Mouse (Mus musculus) lung, embryonic 14.5 days (tissue): ENCODE data around the gene Macf1. TPM values are rescaled to one million over a fixed set of nuclear protein-coding genes. Genes with fewer than 3 reads are reported as not detected.
"Not testable (repeated sequence)": the region's sequence is repeated elsewhere in the genome, so short reads cannot be mapped to it uniquely, and the experiment has no call there.

Experiments used
- ATAC-seq: fragments of 200-750 bp; cut with Nextera tagmentation; 2 replicates; pipeline ENCODE4 v1.8.0; 2017; ENCODE audit warnings: mild to moderate bottlenecking, moderate TSS enrichment, moderate library complexity; ENCODE audit not compliant: insufficient read depth
- DNase-seq: peaks from one replicate; pipeline ENCODE4 v3.0.0-alpha.2; 2015
- H3K27ac ChIP-seq: fragments of 300-500 bp; sonication (generic); 2 replicates; pipeline ENCODE4 v1.5.1; 2014; ENCODE audit warnings: low read depth, mild to moderate bottlenecking, moderate library complexity
- H3K27me3 ChIP-seq: fragments of 300-500 bp; sonication (generic); 2 replicates; pipeline ENCODE4 v1.6.1; 2014; ENCODE audit warnings: low read length, control low read depth; ENCODE audit not compliant: insufficient read depth
- H3K36me3 ChIP-seq: fragments of 300-500 bp; sonication (generic); 2 replicates; pipeline ENCODE4 v1.6.1; 2014; ENCODE audit warnings: control low read depth; ENCODE audit not compliant: insufficient read depth
- H3K4me1 ChIP-seq: fragments of 300-500 bp; sonication (generic); 2 replicates; pipeline ENCODE4 v1.6.1; 2014; ENCODE audit warnings: antibody characterized with exemption, control low read depth; ENCODE audit not compliant: insufficient read depth
- H3K4me2 ChIP-seq: fragments of 300-500 bp; sonication (generic); 2 replicates; pipeline ENCODE4 v1.6.1; 2014; ENCODE audit warnings: mild to moderate bottlenecking
- H3K4me3 ChIP-seq: fragments of 300-500 bp; sonication (generic); 2 replicates; pipeline ENCODE4 v1.5.1; 2014; ENCODE audit warnings: low read depth, low read length
- H3K9ac ChIP-seq: fragments of 300-500 bp; sonication (generic); 2 replicates; pipeline ENCODE4 v1.6.1; 2014
- H3K9me3 ChIP-seq: fragments of 300-500 bp; sonication (generic); 2 replicates; pipeline ENCODE4 v1.6.1; 2016; ENCODE audit warnings: low read depth, low read length, control low read depth
- CTCF ChIP-seq: IDR thresholded peaks from 2 replicates; pipeline ENCODE4 v1.5.1; 2016; ENCODE audit warnings: antibody characterized with exemption, low read depth
- WGBS: fragments of 180-500 bp; shearing (Covaris S2); extraction: QIAGEN DNeasy Blood & Tissue Kit; methylation state at CpG from one replicate; pipeline ENCODE4 v1.1.7; 2014; 5-methylcytosine and 5-hydroxymethylcytosine counted together
- polyA plus RNA-seq: library from polyadenylated mRNA; unstranded; fragments of >200 nt; fragmentation: Nextera tagmentation; extraction: Ambion mirVana; gene quantifications from 2 replicates; pipeline ENCODE4 v1.2.1, GENCODE M21; 2014

Macf1 gene
- polyA plus RNA-seq, 1 experiment from 2014 or later = 103 TPM

DNA sequence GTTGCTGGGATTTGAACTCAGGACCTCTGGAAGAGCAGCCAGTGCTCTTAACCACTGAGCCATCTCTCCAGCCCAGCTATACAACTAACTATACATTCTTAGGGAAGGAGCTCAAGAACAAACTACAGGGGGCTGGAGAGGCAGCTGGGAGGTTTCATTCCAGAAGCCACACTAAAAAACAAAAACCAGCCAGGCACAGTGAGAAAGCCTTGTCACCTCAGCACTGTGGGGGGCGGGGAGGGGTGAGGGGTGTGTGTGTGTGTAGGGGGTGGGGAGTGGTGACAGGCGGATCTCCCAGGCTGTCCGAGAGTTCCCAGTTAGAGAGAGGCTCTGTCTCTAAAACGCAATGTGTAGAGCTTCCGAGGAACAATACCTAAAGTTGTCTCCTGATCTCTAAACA, 352.8 kb downstream of the Macf1 start:
- H3K4me3 ChIP-seq = no peak overlapping the region
- H3K4me2 ChIP-seq = no peak overlapping the region
- no peak overlapping the region for H3K9ac ChIP-seq
- WGBS = 58% methylated on average over 5 of the region's 5 CpGs
- no peaks in the 10 kb centered on the region for H3K9me3 ChIP-seq
- no peaks in the 10 kb centered on the region for H3K4me1 ChIP-seq
- no peak for ATAC-seq
- H3K36me3 ChIP-seq = no peaks in the 10 kb centered on the region
- no peaks in the 10 kb centered on the region for H3K27me3 ChIP-seq
- DNase-seq = no peak
- TF ChIP-seq CTCF = no peak
- no peak overlapping the region for H3K27ac ChIP-seq

DNA sequence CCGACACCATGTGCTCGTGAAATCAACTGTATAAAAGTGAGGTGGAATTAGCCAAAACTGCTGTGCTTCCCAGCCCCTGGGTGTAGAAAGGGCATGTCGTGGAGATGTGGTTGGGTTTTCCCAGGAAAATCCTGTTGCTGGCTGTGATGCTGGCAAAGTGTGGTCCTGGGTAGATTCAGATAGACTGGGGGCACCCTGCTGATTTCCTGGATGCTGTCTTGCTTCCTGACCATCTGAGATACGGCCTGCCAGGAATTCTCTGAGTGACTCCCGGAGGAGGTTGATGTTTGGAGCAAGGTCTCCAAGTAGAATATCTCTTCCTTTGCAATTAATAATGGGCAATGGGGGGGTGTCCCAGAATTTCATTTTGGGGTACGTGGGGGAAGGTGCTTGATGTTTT, 355.2 kb downstream of the Macf1 start:
- Histone ChIP-seq H3K9me3 (no peaks in the 10 kb centered on the region), H3K36me3 (no peaks in the 10 kb centered on the region), H3K4me3 (no peak overlapping the region), H3K27me3 (no peaks in the 10 kb centered on the region), H3K27ac (no peak overlapping the region), H3K9ac (no peak overlapping the region), H3K4me1 (no peaks in the 10 kb centered on the region), H3K4me2 (no peak overlapping the region)
- DNase-seq (no peak), ATAC-seq (no peak)
- TF ChIP-seq CTCF = no peak
- WGBS = 66% methylated on average over 6 of the region's 6 CpGs

DNA sequence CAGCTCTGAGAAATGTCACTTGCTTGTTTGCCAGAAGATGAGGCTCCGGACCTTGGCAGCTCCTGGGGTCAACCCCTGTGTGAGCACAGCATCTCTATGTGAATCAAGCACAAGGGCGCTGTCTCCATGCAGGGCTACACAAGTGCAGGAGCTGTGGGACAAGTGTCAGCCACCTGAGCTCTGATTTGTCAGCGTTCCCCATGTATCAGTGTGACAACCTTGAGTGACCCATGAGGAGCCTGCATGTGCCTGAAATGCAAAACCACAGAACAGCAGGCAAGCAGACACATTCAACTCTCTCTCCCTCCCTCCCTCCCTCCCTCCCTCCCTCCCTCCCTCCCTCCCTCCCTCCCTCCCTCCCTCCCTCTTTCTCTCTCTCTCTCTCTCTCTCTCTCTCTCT, 356.5 kb downstream of the Macf1 start:
- no peak for TF ChIP-seq CTCF
- no peak overlapping the region for H3K4me2 ChIP-seq
- H3K9ac ChIP-seq = no peak overlapping the region
- no peaks in the 10 kb centered on the region for H3K4me1 ChIP-seq
- ATAC-seq = no peak
- no peaks in the 10 kb centered on the region for H3K36me3 ChIP-seq
- no peak overlapping the region for H3K27ac ChIP-seq
- no peak overlapping the region for H3K4me3 ChIP-seq
- no peak for DNase-seq
- H3K9me3 ChIP-seq = no peaks in the 10 kb centered on the region
- WGBS = 31% methylated on average over 3 of the region's 3 CpGs
- peaks cover 6% of the 10 kb centered on the region; the same call in 1 of the 2 replicates for H3K27me3 ChIP-seq

DNA sequence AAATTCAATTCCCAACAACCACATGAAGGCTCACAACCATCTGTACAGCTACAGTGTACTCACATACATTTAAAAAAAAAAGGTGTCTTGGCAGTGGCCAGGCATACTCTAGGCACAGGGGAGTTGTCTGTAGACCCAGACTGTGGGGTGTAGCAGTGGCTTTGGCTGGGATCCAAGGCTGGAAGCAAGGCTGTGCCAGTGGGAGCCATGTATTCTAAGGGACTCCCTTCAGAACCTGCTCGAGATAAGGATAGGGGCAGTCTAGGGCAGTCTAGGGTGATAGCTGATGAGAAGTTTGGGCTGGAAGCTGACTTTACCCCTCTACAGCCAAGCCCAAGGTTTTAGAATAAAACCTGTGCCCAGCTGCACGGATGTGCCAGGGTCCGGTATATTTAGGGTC, 358.1 kb downstream of the Macf1 start:
- Histone ChIP-seq H3K27me3 (peaks cover 12% of the 10 kb centered on the region; the same call in 1 of the 2 replicates), H3K27ac (no peak overlapping the region), H3K36me3 (no peaks in the 10 kb centered on the region), H3K4me3 (no peak overlapping the region), H3K9me3 (no peaks in the 10 kb centered on the region), H3K4me2 (no peak overlapping the region), H3K4me1 (no peaks in the 10 kb centered on the region), H3K9ac (no peak overlapping the region)
- DNase-seq (no peak), ATAC-seq (no peak)
- no peak for TF ChIP-seq CTCF
- WGBS = 55% methylated on average over 3 of the region's 3 CpGs

DNA sequence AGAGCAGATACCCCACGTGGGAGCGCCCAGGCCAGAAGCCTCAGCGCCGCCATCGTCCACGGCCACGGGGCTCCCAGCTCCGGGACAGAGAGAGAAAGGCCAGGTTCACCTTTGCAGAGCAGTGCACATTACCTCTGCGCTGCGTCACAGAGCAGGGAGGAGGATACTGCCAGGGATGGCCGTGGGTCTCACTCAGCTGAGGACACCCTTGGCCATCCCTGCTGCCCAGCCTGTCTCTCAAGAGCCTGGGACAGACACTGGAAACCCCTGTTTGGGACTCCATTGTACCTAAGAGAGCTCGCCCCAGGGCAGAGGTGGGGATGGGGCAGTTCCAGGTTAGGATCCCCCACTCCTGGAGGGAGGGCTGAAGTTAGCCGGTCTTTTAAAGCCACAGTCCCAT, 360.6 kb downstream of the Macf1 start, which contains the start of gene Oxct2a:
Gene Oxct2a, minus strand, starts transcription at position 101 of the 400 bp plus-strand sequence.
- no peaks in the 10 kb centered on the region for H3K9me3 ChIP-seq
- DNase-seq = no peak
- no peaks in the 10 kb centered on the region for H3K36me3 ChIP-seq
- 0 out of 2 replicates have a peak, but pooled peaks have one; percentile 45 for ATAC-seq
- H3K4me3 ChIP-seq = peak within 1 kb of the TSS; percentile 22
- no peak for TF ChIP-seq CTCF
- H3K9ac ChIP-seq = no peak within 1 kb of the TSS
- H3K4me1 ChIP-seq = no peaks in the 10 kb centered on the region
- peak within 1 kb of the TSS; percentile 53 for H3K4me2 ChIP-seq
- H3K27me3 ChIP-seq = peaks cover 12% of the 10 kb centered on the region; the same call in 1 of the 2 replicates
- WGBS = 12% methylated on average over 13 of the region's 13 CpGs
- no peak within 1 kb of the TSS for H3K27ac ChIP-seq

DNA sequence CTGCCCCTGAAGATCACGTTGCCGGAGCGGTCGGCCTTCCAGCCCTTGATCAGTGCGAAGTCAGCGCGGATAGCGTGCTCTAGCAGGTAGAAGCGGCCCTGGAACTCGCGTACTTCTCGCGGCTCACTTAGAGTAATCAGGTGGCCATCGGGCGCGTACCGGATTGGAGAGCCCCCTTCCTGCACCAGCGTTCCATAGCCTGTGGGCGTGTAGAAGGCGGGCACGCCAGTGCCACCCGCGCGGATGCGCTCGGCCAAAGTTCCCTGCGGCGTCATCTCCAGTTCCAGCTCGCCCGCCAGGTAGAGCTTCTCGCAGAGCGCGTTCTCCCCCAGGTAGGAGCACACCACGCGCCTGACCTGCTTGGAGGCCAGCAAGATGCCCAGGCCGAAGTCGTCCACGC, 361.2 kb downstream of the Macf1 start:
- whole genome bisulfite sequencing = 5% methylated on average over 26 of the region's 38 CpGs
- not testable (repeated sequence) for H3K36me3 ChIP-seq, H3K4me1 ChIP-seq, H3K27ac ChIP-seq, DNase-seq, H3K9me3 ChIP-seq, H3K9ac ChIP-seq
- Histone ChIP-seq H3K4me3 (peak overlapping the region; percentile 22), H3K4me2 (peak overlapping the region; percentile 53), H3K27me3 (peaks cover 12% of the 10 kb centered on the region; the same call in 1 of the 2 replicates)
- 0 out of 2 replicates have a peak, but pooled peaks have one; percentile 15 for ATAC-seq

DNA sequence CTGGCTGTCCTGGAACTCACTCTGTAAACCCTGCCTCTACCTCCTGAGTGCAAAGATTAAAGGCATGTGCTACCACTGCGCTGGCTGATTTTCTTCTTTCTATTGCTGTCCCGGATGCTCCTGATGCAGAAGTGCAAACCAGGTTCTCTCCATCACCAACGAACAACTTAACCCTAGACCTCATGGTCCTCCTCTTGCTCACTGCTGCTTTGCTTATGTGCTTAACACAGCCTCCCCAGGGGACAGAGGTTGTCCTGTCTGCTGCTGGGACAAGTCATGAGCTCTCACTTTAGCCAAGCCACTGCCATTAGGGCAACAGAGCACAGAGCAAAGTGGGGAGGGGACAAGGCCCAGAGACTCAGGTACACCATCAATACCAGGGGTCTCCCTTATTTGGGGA, 369.7 kb downstream of the Macf1 start:
- WGBS = 82% methylated on average over 3 of the region's 3 CpGs
- H3K4me1 ChIP-seq = no peaks in the 10 kb centered on the region
- DNase-seq (no peak), ATAC-seq (no peak)
- no peaks in the 10 kb centered on the region for H3K27me3 ChIP-seq
- no peak overlapping the region for H3K27ac ChIP-seq
- H3K9ac ChIP-seq = no peak overlapping the region
- no peak for TF ChIP-seq CTCF
- H3K4me2 ChIP-seq = no peak overlapping the region
- H3K4me3 ChIP-seq = no peak overlapping the region
- H3K36me3 ChIP-seq = no peaks in the 10 kb centered on the region
- no peaks in the 10 kb centered on the region for H3K9me3 ChIP-seq

DNA sequence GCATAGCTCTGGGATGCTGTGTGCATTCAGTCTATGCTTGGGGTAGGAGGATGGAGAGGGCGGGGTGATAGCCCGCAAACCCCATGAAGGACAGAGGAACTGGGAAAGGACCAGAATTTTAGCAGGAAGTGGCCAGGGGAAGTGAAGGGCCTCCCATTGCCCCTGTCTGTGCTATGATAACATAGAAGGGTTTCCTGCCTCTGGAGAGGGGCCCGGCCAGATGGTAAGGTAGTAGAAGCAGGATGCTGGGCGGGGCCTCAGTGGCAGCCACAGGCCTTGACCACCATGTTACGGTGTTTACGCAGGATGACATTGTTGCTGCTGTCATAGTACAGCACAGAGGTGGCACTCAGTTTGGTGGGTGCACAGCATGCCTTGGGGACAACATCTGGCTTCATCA, 371.1 kb downstream of the Macf1 start:
- Histone ChIP-seq H3K27ac (no peak overlapping the region), H3K27me3 (no peaks in the 10 kb centered on the region), H3K9ac (no peak overlapping the region), H3K4me1 (no peaks in the 10 kb centered on the region), H3K36me3 (no peaks in the 10 kb centered on the region), H3K4me2 (no peak overlapping the region), H3K4me3 (no peak overlapping the region), H3K9me3 (no peaks in the 10 kb centered on the region)
- WGBS = 82% methylated on average over 6 of the region's 6 CpGs
- peak; percentile 34 for DNase-seq
- peak; percentile 59; the same call in 1 of the 2 replicates for ATAC-seq
- TF ChIP-seq CTCF = no peak
